ENCODE assay signal across 15 mouse cellular contexts in the genomic region with DNA sequence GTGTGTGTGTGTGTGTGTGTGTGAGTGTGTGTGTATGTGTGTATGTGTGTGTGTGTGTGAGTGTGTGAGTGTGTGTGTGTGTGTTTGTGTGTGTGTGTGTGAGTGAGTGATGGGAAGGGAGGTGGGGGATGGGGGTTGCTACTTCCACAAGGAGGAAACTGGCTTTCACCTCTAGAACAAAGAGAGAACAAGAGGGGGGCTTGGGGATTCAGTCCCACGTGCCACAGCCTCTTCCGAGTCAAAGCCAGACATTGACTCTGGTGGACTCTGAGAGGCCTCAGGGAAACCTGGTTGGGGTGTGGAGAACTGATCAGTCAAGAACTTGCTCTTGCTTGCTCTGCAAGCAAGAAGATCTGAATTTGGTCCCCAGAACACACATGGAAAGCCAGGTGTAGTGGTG.
DNase-seq lines count a peak whose midpoint lies in the region; ATAC-seq and TF ChIP-seq lines count a peak whose summit lies in the region.
"Had no signal": no experiment of that assay in that cellular context is flagged by ENCODE, and none has a peak within 500 bp of the region (broad histone marks: within the 10 kb centered on the region; RNA-seq: fewer than 3 reads in every experiment).

No protein-coding gene starts in this region.

- no peak overlapping the region for H3K4me2 ChIP-seq in midbrain, embryonic 12.5 days (replicated peaks)
- no peak overlapping the region for H3K4me2 ChIP-seq in midbrain, embryonic 15.5 days
- H3K4me2 ChIP-seq in forebrain, embryonic 13.5 days: no peak overlapping the region
- no peak overlapping the region for H3K4me2 ChIP-seq in hindbrain, embryonic 13.5 days
- no peak overlapping the region for H3K4me2 ChIP-seq in intestine, postnatal 0 days (replicated peaks; ENCODE audit: low read depth)
- H3K4me2 ChIP-seq: kidney, embryonic 15.5 days; liver, embryonic 13.5 days; lung, embryonic 15.5 days had no signal

- TF ChIP-seq CTCF in intestine, postnatal 0 days (IDR thresholded peaks at IDR 0.05; ENCODE audit: low read depth): no peak

- WGBS in midbrain, embryonic 12.5 days: 21% methylated on average over 2 of the region's 2 CpGs
- 19% methylated on average over 2 of the region's 2 CpGs for WGBS in midbrain, embryonic 15.5 days
- 11% methylated on average over 2 of the region's 2 CpGs for WGBS in forebrain, embryonic 13.5 days
- WGBS in hindbrain, embryonic 13.5 days: 30% methylated on average over 2 of the region's 2 CpGs
- WGBS in intestine, postnatal 0 days: 52% methylated on average over 2 of the region's 2 CpGs

- peaks cover 27% of the 10 kb centered on the region for H3K4me1 ChIP-seq in midbrain, embryonic 12.5 days
- peaks cover 6% of the 10 kb centered on the region; the same call in 1 of the 2 replicates for H3K4me1 ChIP-seq in midbrain, embryonic 15.5 days
- H3K4me1 ChIP-seq in forebrain, embryonic 13.5 days: peaks cover 25% of the 10 kb centered on the region
- H3K4me1 ChIP-seq in hindbrain, embryonic 13.5 days (replicated peaks): peaks cover 28% of the 10 kb centered on the region
- no peaks in the 10 kb centered on the region for H3K4me1 ChIP-seq in intestine, postnatal 0 days (replicated peaks; ENCODE audit: control insufficient read depth, insufficient read depth, low read length)
- H3K4me1 ChIP-seq: kidney, embryonic 15.5 days; liver, embryonic 13.5 days; lung, embryonic 15.5 days had no signal

- no peaks in the 10 kb centered on the region for H3K36me3 ChIP-seq in midbrain, embryonic 12.5 days
- no peaks in the 10 kb centered on the region for H3K36me3 ChIP-seq in midbrain, embryonic 15.5 days (replicated peaks)
- no peaks in the 10 kb centered on the region for H3K36me3 ChIP-seq in forebrain, embryonic 13.5 days (ENCODE audit: poor library complexity, severe bottlenecking)
- no peaks in the 10 kb centered on the region for H3K36me3 ChIP-seq in hindbrain, embryonic 13.5 days
- H3K36me3 ChIP-seq in intestine, postnatal 0 days (ENCODE audit: control insufficient read depth, insufficient read depth): no peaks in the 10 kb centered on the region
- H3K36me3 ChIP-seq: kidney, embryonic 15.5 days; liver, embryonic 13.5 days; lung, embryonic 15.5 days had no signal

- 0 out of 2 replicates have a peak overlapping the region, but pooled peaks have one; percentile 0 for H3K27ac ChIP-seq in midbrain, embryonic 12.5 days (replicated peaks)
- H3K27ac ChIP-seq in midbrain, embryonic 15.5 days: no peak overlapping the region
- peak overlapping the region; percentile 86; the same call in 1 of the 2 replicates for H3K27ac ChIP-seq in forebrain, embryonic 13.5 days
- peak overlapping the region; percentile 35; the same call in 1 of the 2 replicates for H3K27ac ChIP-seq in hindbrain, embryonic 13.5 days
- H3K27ac ChIP-seq in intestine, postnatal 0 days (ENCODE audit: low read depth, low read length): no peak overlapping the region
- H3K27ac ChIP-seq: kidney, embryonic 15.5 days; liver, embryonic 13.5 days; lung, embryonic 15.5 days had no signal

- peaks cover 5% of the 10 kb centered on the region; the same call in 1 of the 2 replicates for H3K27me3 ChIP-seq in midbrain, embryonic 12.5 days
- no peaks in the 10 kb centered on the region for H3K27me3 ChIP-seq in midbrain, embryonic 15.5 days (replicated peaks)
- H3K27me3 ChIP-seq in forebrain, embryonic 13.5 days: no peaks in the 10 kb centered on the region
- peaks cover 4% of the 10 kb centered on the region; the same call in 1 of the 2 replicates for H3K27me3 ChIP-seq in hindbrain, embryonic 13.5 days
- H3K27me3 ChIP-seq in intestine, postnatal 0 days (replicated peaks; ENCODE audit: control insufficient read depth, insufficient read depth, low read length): no peaks in the 10 kb centered on the region
- H3K27me3 ChIP-seq: kidney, embryonic 15.5 days; liver, embryonic 13.5 days; lung, embryonic 15.5 days had no signal

- peak; percentile 59 for DNase-seq in retina, postnatal 1 day
- no peak for DNase-seq in urinary bladder, adult 2 months (ENCODE audit: low spot score)
- DNase-seq: adrenal gland, postnatal 25 days; cerebellum, adult 2 months; gastrocnemius, postnatal 25 days; left cerebral cortex, postnatal 4 days; liver, embryonic 13.5 days had no signal

- no peak for ATAC-seq in midbrain, embryonic 12.5 days (ENCODE audit: low FRiP score, low read depth)
- ATAC-seq in midbrain, embryonic 15.5 days (replicated peaks): no peak
- ATAC-seq in forebrain, embryonic 13.5 days: no peak
- no peak for ATAC-seq in hindbrain, embryonic 13.5 days (ENCODE audit: low FRiP score)
- no peak for ATAC-seq in intestine, postnatal 0 days
- ATAC-seq: inflammation-experienced regulatory T-cells, adult 6 months had no signal

- no peak overlapping the region for H3K4me3 ChIP-seq in midbrain, embryonic 12.5 days
- no peak overlapping the region for H3K4me3 ChIP-seq in midbrain, embryonic 15.5 days
- H3K4me3 ChIP-seq in forebrain, embryonic 13.5 days: no peak overlapping the region
- no peak overlapping the region for H3K4me3 ChIP-seq in hindbrain, embryonic 13.5 days
- no peak overlapping the region for H3K4me3 ChIP-seq in intestine, postnatal 0 days (ENCODE audit: low read depth, low read length)
- H3K4me3 ChIP-seq: kidney, embryonic 15.5 days; liver, embryonic 13.5 days; lung, embryonic 15.5 days had no signal

- H3K9ac ChIP-seq in midbrain, embryonic 12.5 days (replicated peaks): no peak overlapping the region
- no peak overlapping the region for H3K9ac ChIP-seq in midbrain, embryonic 15.5 days
- no peak overlapping the region for H3K9ac ChIP-seq in forebrain, embryonic 13.5 days
- H3K9ac ChIP-seq in hindbrain, embryonic 13.5 days: no peak overlapping the region
- H3K9ac ChIP-seq in intestine, postnatal 0 days (ENCODE audit: low read depth, low read length): no peak overlapping the region
- H3K9ac ChIP-seq: kidney, embryonic 15.5 days; liver, embryonic 13.5 days; lung, embryonic 15.5 days had no signal

- no peaks in the 10 kb centered on the region for H3K9me3 ChIP-seq in midbrain, embryonic 12.5 days
- no peaks in the 10 kb centered on the region for H3K9me3 ChIP-seq in midbrain, embryonic 15.5 days
- H3K9me3 ChIP-seq in forebrain, embryonic 13.5 days (replicated peaks): no peaks in the 10 kb centered on the region
- no peaks in the 10 kb centered on the region for H3K9me3 ChIP-seq in hindbrain, embryonic 13.5 days
- H3K9me3 ChIP-seq in intestine, postnatal 0 days (ENCODE audit: control insufficient read depth): no peaks in the 10 kb centered on the region
- H3K9me3 ChIP-seq: kidney, embryonic 15.5 days; liver, embryonic 13.5 days; lung, embryonic 15.5 days had no signal

Comparison
In these comparisons a context has a peak if more than half of its experiments do, and no peak if none do; other contexts are left out.
1. H3K27ac ChIP-seq: peak in midbrain, embryonic 12.5 days (single experiment), forebrain, embryonic 13.5 days (single experiment) and hindbrain, embryonic 13.5 days (single experiment); none in midbrain, embryonic 15.5 days (single experiment) and intestine, postnatal 0 days (single experiment).